Mouse (Mus musculus): ENCODE data around the gene Timm13.

The Timm13 gene

DNA sequence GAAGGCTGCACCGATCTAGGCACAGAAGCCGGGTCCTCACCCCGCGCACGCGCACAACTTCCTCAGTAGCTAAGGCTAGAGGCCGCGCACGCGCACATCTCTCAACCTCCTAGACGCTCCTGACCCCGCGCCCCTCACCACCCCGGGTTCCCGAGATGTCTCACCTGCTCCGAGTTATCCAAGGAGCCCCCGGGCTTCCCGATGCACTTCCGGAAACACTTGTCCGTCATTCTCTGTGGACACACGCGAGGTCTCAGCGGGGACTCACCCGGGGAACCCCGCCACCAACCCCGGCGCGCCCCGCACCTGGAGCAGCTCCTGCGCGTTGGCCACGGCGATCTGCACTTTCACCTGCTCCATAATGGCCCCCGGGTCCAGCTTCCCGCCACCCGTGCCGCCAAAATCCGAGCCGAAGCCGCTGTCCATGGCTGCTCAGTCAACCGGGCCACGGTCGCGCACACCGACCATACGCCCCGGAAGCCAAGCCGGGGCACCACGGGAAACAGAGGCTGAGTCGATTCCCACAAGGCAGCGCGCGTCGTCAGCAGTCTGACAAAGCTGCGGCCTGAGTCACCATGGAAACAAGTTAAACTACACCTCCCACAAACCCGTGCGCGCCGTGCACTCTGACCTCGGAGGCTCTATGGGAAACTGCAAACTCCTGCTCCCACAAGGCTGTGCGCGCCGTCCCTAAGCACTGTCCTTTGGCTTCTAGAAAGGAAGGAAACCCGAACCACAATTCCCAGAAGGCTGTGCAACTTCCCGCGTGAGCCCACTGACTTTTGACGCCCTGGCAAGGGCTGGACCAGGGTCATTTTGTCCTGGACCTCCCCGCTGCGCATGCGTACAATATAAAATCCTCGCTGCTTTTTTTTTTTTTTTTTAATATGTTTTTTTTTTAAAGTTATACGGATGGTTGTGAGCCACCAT, at the start of gene Timm13:
Gene Timm13, minus strand, starts transcription at position 652 of the 930 bp plus-strand sequence.
- ATAC-seq (ENCODE audit: insufficient number of reproducible peaks, low FRiP score, low TSS enrichment), result peak; percentile 87

GRCm38 (mm10) chr10:80950314-80950713, 49.5 kb upstream of the Timm13 start:
- ATAC-seq (ENCODE audit: insufficient number of reproducible peaks, low FRiP score, low TSS enrichment), result no peak

GRCm38 (mm10) chr10:80949081-80949480, 48.3 kb upstream of the Timm13 start:
- no peak for ATAC-seq (ENCODE audit: insufficient number of reproducible peaks, low FRiP score, low TSS enrichment)

- ATAC-seq (ENCODE audit: insufficient number of reproducible peaks, low FRiP score, low TSS enrichment), result no peak
Observed at GRCm38 (mm10) chr10:80948570-80948969, 47.8 kb upstream of the Timm13 start.

GRCm38 (mm10) chr10:80947802-80948201, 47.0 kb upstream of the Timm13 start:
- no peak for ATAC-seq (ENCODE audit: insufficient number of reproducible peaks, low FRiP score, low TSS enrichment)

DNA sequence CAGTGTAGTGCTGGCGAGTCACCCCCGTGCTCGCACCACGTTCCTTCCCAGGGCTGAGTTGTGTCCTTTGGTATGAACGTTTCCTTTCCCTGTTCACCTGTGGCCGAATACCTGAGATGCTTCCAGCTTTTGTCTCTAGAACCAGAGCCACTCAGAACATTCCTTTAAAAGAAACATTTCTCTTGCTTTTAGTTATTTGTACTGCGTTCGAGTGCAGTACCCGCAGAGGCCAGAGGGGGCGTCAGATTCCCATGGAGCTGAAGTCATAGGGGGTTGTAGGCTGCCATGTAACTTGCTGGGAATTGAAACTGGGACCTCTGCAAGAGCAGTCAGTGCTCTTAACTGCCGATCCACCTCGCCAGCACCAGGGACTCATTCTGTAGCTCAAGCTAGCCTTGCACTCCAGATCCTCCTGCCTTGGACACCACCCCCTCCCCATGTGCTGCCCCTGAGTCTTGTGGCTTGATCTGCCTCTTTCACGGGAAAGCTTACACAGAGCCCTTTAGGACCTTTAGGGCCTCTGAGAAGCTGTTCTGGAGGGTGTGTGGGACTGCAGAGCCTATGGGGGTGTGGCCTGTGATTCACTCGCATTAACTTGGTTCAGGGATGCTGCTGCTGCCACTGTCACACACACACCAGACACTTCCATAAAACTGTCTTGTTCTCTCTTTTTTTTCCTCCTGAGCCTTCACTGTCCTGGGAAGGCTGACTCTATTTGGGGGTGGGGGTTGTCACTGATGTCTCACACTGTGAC, 46.1 kb upstream of the Timm13 start:
- ATAC-seq (ENCODE audit: insufficient number of reproducible peaks, low FRiP score, low TSS enrichment), result no peak

DNA sequence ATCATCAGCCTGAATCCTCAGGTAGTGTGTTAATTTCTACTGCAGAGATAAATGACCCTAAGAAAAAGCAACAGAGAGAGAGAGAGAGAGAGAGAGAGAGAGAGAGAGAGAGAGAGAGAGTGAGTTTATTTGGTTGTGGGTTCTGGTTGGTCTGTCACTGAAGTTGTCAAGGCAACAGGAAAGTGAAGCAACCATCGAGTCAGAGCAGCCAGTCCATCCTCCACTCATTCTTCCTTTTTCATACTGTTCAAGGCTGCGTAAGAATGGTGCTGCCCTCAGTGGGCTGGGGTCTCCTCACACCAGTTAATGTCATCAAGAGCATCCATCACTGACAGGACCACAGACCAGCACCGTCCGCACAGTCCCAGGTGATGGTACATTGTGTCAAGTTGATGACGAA, 43.5 kb upstream of the Timm13 start:
- ATAC-seq (ENCODE audit: insufficient number of reproducible peaks, low FRiP score, low TSS enrichment), result no peak

DNA sequence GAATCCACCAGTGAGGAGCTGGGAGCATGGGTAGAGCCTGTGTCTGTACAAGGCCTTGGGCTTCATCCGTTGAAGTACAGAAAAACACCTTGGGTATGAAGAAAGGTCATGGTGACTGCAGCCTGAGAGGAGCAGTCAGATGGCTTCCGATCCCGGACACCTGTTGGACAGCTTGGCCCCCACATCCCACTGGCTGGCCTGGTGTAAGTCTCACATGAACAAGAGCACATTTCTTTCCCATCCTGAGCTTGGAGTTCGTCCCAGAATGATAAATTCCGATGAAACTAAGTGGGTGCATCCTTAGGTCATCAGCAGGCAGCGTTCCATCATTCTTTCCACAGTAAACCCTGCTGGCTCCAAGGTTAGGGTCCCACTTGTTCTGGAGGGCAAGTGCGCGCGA, 42.9 kb upstream of the Timm13 start:
- no peak for ATAC-seq (ENCODE audit: insufficient number of reproducible peaks, low FRiP score, low TSS enrichment)

- ATAC-seq (ENCODE audit: insufficient number of reproducible peaks, low FRiP score, low TSS enrichment), result no peak
Observed at GRCm38 (mm10) chr10:80942919-80943318, 42.1 kb upstream of the Timm13 start.

DNA sequence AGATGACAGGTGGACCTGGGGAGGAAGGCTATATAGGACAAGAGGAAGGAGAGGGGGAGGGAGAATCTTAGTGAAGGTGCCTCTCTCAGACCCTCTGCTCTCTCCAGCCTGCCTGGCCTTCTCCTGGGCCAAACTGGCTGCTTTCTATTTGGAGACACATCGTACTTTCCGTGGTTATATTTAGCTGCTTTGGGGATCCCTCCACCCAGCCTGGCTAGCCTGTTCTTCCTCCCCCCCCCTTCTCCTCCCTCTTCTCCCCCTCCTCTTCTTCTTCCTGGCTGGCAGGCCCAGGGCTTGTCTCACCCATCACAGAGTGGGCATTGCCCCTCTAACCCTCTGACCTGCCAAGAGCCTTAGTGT, 40.2 kb upstream of the Timm13 start:
- no peak for ATAC-seq (ENCODE audit: insufficient number of reproducible peaks, low FRiP score, low TSS enrichment)

- ATAC-seq (ENCODE audit: insufficient number of reproducible peaks, low FRiP score, low TSS enrichment), result no peak
Observed at GRCm38 (mm10) chr10:80940320-80940987, 39.7 kb upstream of the Timm13 start.

DNA sequence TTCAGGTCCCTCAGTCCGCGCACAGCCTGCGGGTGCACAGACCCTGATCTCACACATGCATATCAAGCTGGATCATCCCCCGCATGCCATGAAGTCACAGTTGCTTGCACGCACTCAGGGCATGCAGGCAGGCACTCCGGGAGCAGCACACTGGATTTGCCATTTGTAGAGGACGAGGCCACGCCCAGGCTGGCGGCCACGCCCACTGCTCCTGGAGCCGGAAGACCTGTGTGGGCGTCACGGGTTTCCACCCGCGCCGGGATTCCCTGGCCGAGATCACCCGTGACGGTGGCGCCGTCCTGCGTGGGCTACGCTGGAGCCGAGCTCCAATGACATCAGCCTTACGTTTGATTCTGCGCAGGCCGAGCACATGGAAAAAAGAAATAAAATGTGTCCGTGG, 38.9 kb upstream of the Timm13 start:
- ATAC-seq (ENCODE audit: insufficient number of reproducible peaks, low FRiP score, low TSS enrichment), result peak; percentile 26; the same call in 1 of the 2 replicates

DNA sequence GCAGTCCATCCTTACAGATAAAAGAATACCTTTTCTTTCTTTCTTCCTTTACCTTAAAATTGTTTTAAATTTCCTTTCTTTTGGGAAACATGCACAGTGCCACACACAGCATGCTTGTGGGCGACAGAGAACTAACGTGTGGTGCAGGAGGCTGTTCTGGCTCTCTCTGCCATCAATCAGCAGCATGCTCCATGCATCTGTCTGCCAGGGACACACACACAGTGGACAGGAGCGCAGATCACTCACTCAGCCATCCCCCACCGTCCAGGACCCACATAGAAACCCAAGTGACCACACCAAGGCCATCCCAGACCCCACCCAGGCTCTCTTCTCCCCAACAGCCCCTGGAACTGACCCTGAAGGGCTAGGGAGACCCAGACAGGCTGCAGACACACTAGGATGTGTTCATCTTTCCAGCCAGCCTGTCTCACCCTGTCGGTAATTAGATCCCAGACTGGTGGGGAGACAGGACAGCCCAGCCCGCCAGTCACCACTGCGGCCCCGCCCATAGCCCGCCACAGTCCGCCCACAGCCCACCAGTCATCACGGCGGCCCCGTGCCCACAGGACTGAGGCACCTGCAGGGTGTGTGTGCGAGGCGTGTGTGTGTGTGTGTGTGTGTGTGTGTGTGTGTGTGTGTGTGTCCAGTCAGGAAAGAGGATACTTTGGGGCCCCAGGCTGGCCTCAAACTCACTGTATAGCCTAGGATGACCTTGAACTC, 38.2 kb upstream of the Timm13 start:
- ATAC-seq (ENCODE audit: insufficient number of reproducible peaks, low FRiP score, low TSS enrichment), result no peak

DNA sequence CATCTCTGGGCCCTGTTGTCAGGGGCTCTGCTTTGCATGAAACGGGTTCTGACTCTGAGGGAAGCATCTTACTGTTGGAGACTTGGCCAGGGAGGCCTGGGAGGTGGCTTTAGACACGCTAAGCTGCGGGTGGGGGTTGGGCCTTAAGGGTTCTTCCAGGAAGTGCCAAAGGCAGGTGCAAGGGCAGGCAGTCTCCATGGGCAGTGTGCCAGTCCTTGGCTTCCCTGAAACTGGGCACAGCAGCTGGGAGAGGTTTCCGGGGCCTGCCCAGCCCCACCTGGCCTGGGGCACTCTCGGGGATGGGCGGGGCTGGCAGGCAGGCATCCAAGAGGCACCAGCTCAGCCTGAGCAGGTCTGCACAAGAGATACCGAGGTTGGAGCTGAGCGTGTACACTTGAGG, 36.9 kb upstream of the Timm13 start:
- no peak for ATAC-seq (ENCODE audit: insufficient number of reproducible peaks, low FRiP score, low TSS enrichment)

- ATAC-seq (ENCODE audit: insufficient number of reproducible peaks, low FRiP score, low TSS enrichment), result no peak
Observed at GRCm38 (mm10) chr10:80936810-80937164, 36.0 kb upstream of the Timm13 start.

GRCm38 (mm10) chr10:80936135-80936809, 35.5 kb upstream of the Timm13 start:
- no peak for ATAC-seq (ENCODE audit: insufficient number of reproducible peaks, low FRiP score, low TSS enrichment)

GRCm38 (mm10) chr10:80935698-80936097, 34.9 kb upstream of the Timm13 start:
- no peak for ATAC-seq (ENCODE audit: insufficient number of reproducible peaks, low FRiP score, low TSS enrichment)

- no peak for ATAC-seq (ENCODE audit: insufficient number of reproducible peaks, low FRiP score, low TSS enrichment)
Observed at GRCm38 (mm10) chr10:80935241-80935640, 34.5 kb upstream of the Timm13 start.

DNA sequence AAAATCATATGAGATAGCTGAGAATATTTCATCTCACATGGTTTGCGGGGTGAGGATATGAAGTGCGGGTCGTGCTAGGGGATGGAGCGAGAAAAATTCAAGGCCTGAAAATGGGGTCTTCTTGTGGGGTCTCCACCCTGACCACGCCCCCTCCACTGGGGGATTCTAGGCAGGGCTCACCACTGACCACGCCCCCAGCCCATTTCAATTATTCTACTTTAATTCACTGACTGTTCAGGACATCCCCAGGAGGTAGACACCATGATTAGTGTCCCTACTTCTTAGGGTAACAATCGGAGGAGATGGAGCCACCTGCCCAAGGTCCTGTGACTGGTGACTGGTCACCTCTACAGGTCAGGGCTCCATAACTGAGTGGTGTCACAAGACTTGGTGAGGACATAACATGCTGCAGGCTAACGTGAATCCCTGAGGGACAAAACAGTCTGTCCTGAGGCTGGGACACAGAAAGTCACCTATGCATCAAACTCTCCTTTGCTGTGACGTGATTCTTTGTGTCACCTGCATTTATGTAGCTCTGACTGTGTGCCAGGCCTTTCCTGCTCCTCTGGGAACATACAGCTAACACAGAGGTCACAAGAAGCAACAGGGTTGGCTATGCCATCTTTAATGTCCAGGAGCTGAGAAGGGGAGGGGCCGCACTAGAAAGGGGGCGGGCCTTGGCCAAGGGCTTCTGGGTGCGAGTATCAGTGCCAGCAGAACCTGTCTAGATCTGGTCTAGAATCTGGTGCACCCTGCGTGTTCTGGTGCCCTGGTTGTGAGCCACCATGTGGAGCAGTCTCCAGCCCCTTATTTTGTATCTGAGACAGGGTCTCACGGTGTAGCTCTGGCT, 33.6 kb upstream of the Timm13 start:
- ATAC-seq (ENCODE audit: insufficient number of reproducible peaks, low FRiP score, low TSS enrichment), result no peak

Measured in cerebellum, adult (tissue).